Mouse (Mus musculus) midbrain, embryonic 11.5 days (tissue): Measurements from ENCODE around the gene Zfp592. TPM values are rescaled to one million over a fixed set of nuclear protein-coding genes. Genes with fewer than 3 reads are reported as not detected.
"Not testable (repeated sequence)": the region's sequence is repeated elsewhere in the genome, so short reads cannot be mapped to it uniquely, and the experiment has no call there.

Experiments used
- ATAC-seq: fragments of 200-750 bp; cut with Nextera tagmentation; 2 replicates; pipeline ENCODE4 v1.8.0; 2017; ENCODE audit warnings: moderate TSS enrichment, moderate library complexity; ENCODE audit not compliant: low FRiP score
- DNase-seq: peaks from one replicate; pipeline ENCODE4 v3.0.0; 2015; ENCODE audit warnings: low spot score; ENCODE audit errors: missing footprints
- H3K27ac ChIP-seq: fragments of 300-500 bp; sonication (generic); 2 replicates; pipeline ENCODE4 v1.5.1; 2014; ENCODE audit warnings: low read depth, low read length
- H3K27me3 ChIP-seq: fragments of 300-500 bp; sonication (generic); 2 replicates; pipeline ENCODE4 v1.6.1; 2014; ENCODE audit warnings: mild to moderate bottlenecking, low read length, moderate library complexity, mixed read lengths; ENCODE audit not compliant: control insufficient read depth, insufficient read depth
- H3K36me3 ChIP-seq: fragments of 300-500 bp; sonication (generic); 2 replicates; pipeline ENCODE4 v1.6.1; 2014; ENCODE audit warnings: mild to moderate bottlenecking, low read length, moderate library complexity, mixed read lengths; ENCODE audit not compliant: control insufficient read depth, insufficient read depth
- H3K4me1 ChIP-seq: fragments of 300-500 bp; sonication (generic); 2 replicates; pipeline ENCODE4 v1.6.1; 2014; ENCODE audit warnings: low read length; ENCODE audit not compliant: control insufficient read depth, insufficient read depth
- H3K4me2 ChIP-seq: fragments of 300-500 bp; sonication (generic); 2 replicates; pipeline ENCODE4 v1.6.1; 2014; ENCODE audit warnings: mild to moderate bottlenecking, moderate library complexity
- H3K4me3 ChIP-seq: fragments of 300-500 bp; sonication (generic); 2 replicates; pipeline ENCODE4 v1.5.1; 2014; ENCODE audit warnings: low read depth, low read length
- H3K9ac ChIP-seq: fragments of 300-500 bp; sonication (generic); 2 replicates; pipeline ENCODE4 v1.6.1; 2014; ENCODE audit warnings: low read length
- H3K9me3 ChIP-seq: fragments of 300-500 bp; sonication (generic); 2 replicates; pipeline ENCODE4 v1.6.1; 2016; ENCODE audit warnings: low read length; ENCODE audit not compliant: control insufficient read depth
- WGBS: fragments of 180-500 bp; shearing (Covaris S2); extraction: QIAGEN DNeasy Blood & Tissue Kit; methylation state at CpG from one replicate; pipeline ENCODE4 v1.1.7; 2014; 5-methylcytosine and 5-hydroxymethylcytosine counted together
- polyA plus RNA-seq: library from polyadenylated mRNA; unstranded; fragments of >200 nt; fragmentation: Nextera tagmentation; extraction: Ambion mirVana; gene quantifications from 2 replicates; pipeline ENCODE4 v1.2.1, GENCODE M21; 2014

Gene Zfp592
- polyA plus RNA-seq, 1 experiment from 2014 or later = 13.6 TPM

DNA sequence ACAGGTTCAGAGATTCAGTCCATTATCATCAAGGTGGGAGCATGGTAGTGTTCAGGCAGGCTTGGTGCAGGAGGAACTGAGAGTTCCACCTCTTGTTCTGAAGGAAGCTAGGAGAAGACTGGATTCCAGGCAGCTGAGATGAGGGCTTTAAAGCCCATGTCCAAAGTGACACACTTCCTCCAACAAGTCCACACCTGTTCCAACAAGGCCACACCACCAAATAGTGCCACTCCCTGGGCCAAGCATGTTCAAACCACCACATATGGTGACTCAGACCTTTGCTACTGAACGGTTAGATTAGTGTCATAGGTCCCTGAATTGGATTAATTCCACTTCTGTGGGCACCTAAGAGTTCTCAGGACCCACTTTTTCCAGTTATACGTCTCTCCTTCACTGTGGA, 22.1 kb upstream of the Zfp592 start:
- WGBS = 71% methylated on average over 2 of the region's 2 CpGs
- ATAC-seq = no peak

DNA sequence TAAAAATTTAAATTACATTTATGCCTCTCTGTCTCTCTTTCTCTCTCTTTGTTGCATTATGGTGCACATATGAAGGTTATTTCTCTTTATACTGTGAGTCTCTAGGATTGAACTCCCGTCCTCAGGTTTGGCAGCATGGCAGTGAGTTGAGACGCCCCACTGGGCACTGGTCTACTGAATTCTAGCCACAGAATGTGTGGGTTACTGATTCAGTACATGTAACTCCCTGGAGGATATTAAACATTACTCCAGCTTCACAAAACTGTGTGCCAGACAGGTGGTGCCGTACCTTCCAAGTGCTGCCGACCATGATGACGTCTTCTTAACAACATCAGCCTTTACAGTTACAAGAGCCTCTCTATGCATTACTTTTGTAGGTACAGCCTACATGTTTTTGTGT, 21.4 kb upstream of the Zfp592 start:
- no peaks in the 10 kb centered on the region for H3K27me3 ChIP-seq
- H3K36me3 ChIP-seq = no peaks in the 10 kb centered on the region
- H3K9me3 ChIP-seq = no peaks in the 10 kb centered on the region
- H3K4me1 ChIP-seq = no peaks in the 10 kb centered on the region
- WGBS = 91% methylated on average over 5 of the region's 5 CpGs
- no peak overlapping the region for H3K4me3 ChIP-seq
- no peak overlapping the region for H3K4me2 ChIP-seq
- no peak for DNase-seq
- no peak for ATAC-seq
- H3K9ac ChIP-seq = no peak overlapping the region
- no peak overlapping the region for H3K27ac ChIP-seq

More for the DNA sequence above, 22.1 kb upstream of the Zfp592 start:
- Histone ChIP-seq H3K36me3 (no peaks in the 10 kb centered on the region), H3K9me3 (no peaks in the 10 kb centered on the region), H3K4me1 (no peaks in the 10 kb centered on the region), H3K27ac (no peak overlapping the region), H3K9ac (no peak overlapping the region), H3K4me3 (no peak overlapping the region), H3K4me2 (no peak overlapping the region), H3K27me3 (no peaks in the 10 kb centered on the region)
- DNase-seq = no peak

DNA sequence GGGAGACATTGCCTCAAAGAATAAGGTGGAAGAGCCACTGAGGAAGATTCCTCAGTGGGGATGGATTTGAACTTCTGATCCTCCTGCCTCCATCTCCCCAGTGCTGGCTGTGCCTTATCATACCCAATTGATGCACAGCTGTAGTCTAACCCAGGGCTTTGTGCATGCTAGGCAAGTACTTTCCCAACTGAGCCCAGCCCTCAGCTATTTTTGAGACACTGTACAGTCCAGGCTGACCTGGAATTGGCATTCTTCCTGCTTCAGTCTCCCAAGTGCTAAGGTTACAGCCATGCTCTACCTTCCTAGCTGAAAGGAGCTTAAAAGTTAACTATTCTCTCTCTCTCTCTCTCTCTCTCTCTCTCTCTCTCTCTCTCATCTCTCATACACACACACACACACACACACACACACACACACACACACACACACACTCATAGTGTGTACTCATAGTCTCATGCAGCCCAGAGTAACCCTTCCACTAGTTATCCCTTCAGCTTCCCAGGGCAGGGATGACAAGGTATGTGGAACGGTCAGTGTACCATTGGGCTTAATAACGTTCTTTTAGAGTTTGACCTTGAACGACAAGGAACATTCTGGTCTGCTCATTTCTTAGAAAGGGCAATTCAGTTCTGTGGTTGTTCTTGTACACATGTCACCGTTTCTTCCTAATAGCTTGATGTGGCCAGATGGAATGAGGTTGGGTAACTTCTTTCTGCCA, 20.4 kb upstream of the Zfp592 start:
- not testable (repeated sequence) for DNase-seq, H3K9me3 ChIP-seq, H3K36me3 ChIP-seq, H3K4me2 ChIP-seq, H3K27ac ChIP-seq, H3K4me1 ChIP-seq, H3K27me3 ChIP-seq, H3K9ac ChIP-seq, H3K4me3 ChIP-seq, ATAC-seq
- 92% methylated on average over 4 of the region's 4 CpGs for WGBS

DNA sequence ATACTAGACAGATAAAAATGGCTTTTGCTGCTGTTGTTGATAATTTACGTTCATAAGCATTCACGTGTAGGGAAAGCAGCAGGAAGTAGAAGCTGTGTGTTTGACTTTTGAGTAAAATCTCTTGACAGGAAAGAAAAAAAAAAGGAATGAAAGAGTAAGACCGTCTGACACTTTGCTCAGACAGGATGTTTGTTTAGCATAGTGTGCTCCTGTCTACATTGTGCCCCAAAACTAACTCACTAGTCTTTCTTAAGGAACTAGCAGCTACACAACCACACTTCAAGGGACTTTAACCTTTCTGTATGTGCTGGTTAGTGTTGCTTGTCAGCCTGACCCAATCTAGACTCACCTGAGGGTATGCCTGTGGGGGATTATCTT, 19.9 kb upstream of the Zfp592 start:
- H3K27ac ChIP-seq, H3K4me3 ChIP-seq, DNase-seq, H3K27me3 ChIP-seq, ATAC-seq, H3K4me2 ChIP-seq, H3K9me3 ChIP-seq, H3K9ac ChIP-seq, H3K4me1 ChIP-seq, H3K36me3 ChIP-seq: not testable (repeated sequence)
- 83% methylated on average over 3 of the region's 3 CpGs for WGBS

DNA sequence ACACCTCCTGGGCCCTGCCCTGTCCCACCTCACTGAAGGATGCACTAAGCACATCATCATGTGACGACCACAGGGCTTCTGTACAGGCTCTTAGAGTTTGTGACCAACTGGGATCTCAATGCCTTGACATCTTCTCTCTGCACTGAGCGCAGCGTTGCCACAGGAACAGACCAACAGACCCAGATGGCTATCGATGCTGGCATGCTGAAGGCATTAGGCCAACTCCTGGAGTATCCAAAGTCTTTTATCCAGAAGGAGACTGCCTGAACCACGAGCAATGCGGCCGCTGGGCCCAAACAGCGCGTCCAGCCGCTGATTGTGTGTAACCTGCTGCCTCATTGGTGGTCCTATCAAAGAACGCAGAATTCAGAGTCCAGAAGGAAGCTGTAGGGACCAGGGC, 12.9 kb upstream of the Zfp592 start:
- ATAC-seq (no peak), DNase-seq (no peak)
- 94% methylated on average over 11 of the region's 11 CpGs for WGBS
- H3K9me3 ChIP-seq = no peaks in the 10 kb centered on the region
- H3K27me3 ChIP-seq = no peaks in the 10 kb centered on the region
- no peaks in the 10 kb centered on the region for H3K36me3 ChIP-seq
- no peak overlapping the region for H3K9ac ChIP-seq
- no peaks in the 10 kb centered on the region for H3K4me1 ChIP-seq
- no peak overlapping the region for H3K27ac ChIP-seq
- H3K4me3 ChIP-seq = no peak overlapping the region
- H3K4me2 ChIP-seq = no peak overlapping the region

DNA sequence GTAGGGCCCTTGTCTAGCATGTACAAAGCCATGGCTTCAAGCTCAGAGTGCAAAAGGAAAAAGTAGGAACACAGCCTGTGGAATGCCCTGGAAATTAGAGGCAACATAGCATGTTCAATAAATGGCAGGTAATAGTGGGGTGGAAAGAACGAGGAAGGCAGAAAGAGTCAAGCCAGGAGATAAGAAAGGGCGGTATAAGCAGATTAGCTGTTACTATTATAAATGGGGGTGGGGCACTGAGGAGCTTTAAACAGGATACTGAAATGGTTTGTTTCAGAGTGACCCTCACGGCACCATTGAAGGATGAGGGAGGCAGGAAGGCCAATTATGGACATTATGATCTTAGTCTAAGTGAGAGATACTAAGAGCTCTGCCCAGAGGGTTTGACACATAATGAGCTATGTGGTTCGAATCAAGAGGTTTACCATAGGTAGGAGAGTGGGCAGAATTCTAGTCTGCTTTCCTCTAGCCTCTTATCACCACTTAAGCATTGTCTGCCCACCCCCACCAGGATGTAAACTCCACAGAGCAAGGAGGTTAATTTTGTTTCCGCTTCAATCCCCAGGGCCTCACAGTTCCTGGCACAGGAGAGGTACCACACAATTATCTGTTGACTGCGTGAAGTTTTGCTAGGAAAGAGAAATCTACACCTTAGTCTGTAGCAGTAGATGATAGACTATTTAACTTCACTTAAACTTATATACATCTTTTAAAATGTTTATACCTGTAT, 6.9 kb upstream of the Zfp592 start:
- H3K4me1 ChIP-seq = no peaks in the 10 kb centered on the region
- ATAC-seq (no peak), DNase-seq (no peak)
- H3K4me3 ChIP-seq = no peak overlapping the region
- no peaks in the 10 kb centered on the region for H3K36me3 ChIP-seq
- no peak overlapping the region for H3K9ac ChIP-seq
- H3K4me2 ChIP-seq = no peak overlapping the region
- H3K9me3 ChIP-seq = no peaks in the 10 kb centered on the region
- 64% methylated on average over 6 of the region's 6 CpGs for WGBS
- no peaks in the 10 kb centered on the region for H3K27me3 ChIP-seq
- H3K27ac ChIP-seq = no peak overlapping the region

DNA sequence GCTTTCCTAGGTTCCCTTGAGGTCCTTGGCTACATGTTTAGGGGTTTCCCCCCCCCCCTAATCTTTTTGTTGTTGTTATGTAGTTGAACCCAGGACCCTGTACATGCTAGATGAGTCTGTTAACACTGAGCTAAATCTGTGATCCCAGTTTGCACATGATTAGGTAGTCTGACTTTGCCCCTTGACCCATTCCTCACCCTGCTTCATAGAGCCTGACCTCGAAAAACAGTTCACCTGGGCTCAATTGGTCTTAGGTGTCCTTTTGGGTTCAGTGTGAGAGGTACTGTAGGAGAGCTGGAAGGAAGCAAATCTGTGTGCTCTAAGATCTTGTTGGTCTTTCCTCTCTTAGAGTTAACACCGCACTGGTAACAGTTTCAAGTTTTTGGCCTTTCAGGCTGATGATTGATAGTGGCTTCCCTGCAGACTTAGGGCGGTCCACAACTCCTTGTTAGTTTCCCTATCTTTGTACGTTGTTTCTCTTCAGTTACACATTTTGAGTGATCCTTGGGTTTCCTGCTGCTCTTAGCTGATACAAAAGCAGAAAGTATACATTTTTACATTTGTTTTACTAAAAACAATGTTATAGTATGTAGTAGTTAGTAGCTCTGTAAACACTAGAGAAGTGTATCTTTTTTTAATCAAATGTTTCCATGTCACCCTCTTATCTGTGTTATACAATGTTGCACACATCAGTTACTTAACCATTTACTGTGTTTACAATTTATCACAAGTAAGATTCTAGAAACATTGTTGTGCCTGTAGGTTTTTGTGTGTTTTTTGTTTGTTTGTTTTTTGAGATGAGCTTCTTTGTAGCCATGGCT, 5.5 kb upstream of the Zfp592 start:
- WGBS = 89% methylated on average over 4 of the region's 4 CpGs
- Histone ChIP-seq H3K27ac (no peak overlapping the region), H3K4me2 (no peak overlapping the region), H3K9me3 (no peaks in the 10 kb centered on the region), H3K4me1 (peaks cover 10% of the 10 kb centered on the region), H3K36me3 (no peaks in the 10 kb centered on the region), H3K27me3 (no peaks in the 10 kb centered on the region), H3K4me3 (no peak overlapping the region), H3K9ac (no peak overlapping the region)
- DNase-seq = no peak
- ATAC-seq = no peak

DNA sequence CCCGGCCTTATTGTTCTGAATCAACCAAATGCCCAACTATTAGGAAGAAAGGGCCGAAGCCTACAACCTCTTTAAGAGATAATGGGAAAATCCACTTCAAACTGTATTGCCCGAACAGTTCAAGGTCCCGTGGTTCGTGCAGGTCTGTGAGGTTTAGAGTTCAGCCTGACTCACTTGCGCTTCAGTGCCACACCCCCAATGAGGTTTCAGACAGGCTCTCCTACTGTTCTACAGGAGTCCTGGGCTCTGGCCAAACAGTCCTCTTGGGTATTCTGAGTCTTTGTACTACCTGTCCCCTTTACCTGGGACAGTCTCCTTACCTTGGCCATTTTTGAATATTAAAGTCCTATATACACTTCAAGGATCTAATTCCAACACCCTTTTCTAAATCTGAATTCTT, 3.2 kb upstream of the Zfp592 start:
- no peak for DNase-seq
- H3K4me3 ChIP-seq = no peak overlapping the region
- H3K27me3 ChIP-seq = no peaks in the 10 kb centered on the region
- ATAC-seq = no peak
- H3K27ac ChIP-seq = no peak overlapping the region
- H3K9me3 ChIP-seq = no peaks in the 10 kb centered on the region
- no peaks in the 10 kb centered on the region for H3K36me3 ChIP-seq
- H3K4me2 ChIP-seq = no peak overlapping the region
- peaks cover 12% of the 10 kb centered on the region for H3K4me1 ChIP-seq
- H3K9ac ChIP-seq = no peak overlapping the region
- 92% methylated on average over 6 of the region's 6 CpGs for WGBS

DNA sequence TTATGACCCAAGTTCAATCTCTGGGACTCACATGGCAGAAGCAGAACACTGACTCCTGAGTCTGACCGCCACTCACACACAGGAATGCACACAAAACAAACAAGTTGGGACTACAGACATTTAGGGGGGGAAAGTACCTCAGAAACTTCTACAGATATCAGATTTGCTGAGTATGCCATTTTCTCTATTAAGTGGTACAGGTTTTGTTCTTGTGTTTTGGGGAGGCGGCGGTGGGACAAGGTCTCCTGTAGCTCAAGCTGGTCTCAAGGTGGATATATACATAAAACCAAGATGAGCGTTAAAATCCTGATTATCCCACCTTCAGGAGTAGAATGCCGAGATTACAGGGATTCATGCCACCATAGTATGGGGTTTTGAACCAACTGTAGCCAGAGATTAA, 1.9 kb upstream of the Zfp592 start:
- no peak overlapping the region for H3K27ac ChIP-seq
- peaks cover 12% of the 10 kb centered on the region for H3K4me1 ChIP-seq
- ATAC-seq (no peak), DNase-seq (no peak)
- no peak overlapping the region for H3K4me2 ChIP-seq
- no peaks in the 10 kb centered on the region for H3K9me3 ChIP-seq
- 96% methylated on average over 5 of the region's 5 CpGs for WGBS
- no peaks in the 10 kb centered on the region for H3K36me3 ChIP-seq
- no peak overlapping the region for H3K4me3 ChIP-seq
- H3K9ac ChIP-seq = no peak overlapping the region
- H3K27me3 ChIP-seq = no peaks in the 10 kb centered on the region
